Mouse (Mus musculus): Measurements from ENCODE around the gene Ecd.

DNA sequence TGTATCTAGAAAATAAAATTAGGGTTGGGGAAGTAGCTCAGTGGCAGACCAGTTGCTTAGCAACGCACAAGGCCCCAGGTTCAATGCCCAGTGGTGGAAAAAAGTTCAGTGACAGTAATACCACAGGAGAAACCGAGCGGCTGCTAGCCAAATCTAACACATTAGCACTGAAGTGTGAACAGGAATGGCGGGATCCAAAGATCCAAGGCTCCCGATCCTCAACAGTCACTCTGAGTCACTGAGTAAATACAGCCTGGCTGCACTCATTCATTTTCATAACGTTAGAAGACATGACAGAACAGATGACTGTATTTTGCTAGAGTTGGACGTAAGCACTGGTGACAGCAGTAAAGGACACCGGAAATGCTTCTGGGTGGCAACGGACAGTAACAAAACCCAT is 2.0 kb downstream of the Ecd start:
- TF ChIP-seq CTCF (IDR thresholded peaks at IDR 0.05; ENCODE audit: low read depth) = no peak
- TF ChIP-seq EP300 (optimal IDR thresholded peaks at IDR 0.05) = no peak
